Mouse (Mus musculus) ES-E14 (cell line): ENCODE data around the gene Smarcc1.

Experiments used
- HCFC1 ChIP-seq: IDR thresholded peaks from 2 replicates; pipeline ENCODE4 v1.6.1; 2012; ENCODE audit warnings: low read length, inconsistent platforms, borderline replicate concordance; ENCODE audit not compliant: insufficient read depth
- ZC3H11A ChIP-seq: IDR thresholded peaks from 2 replicates; pipeline ENCODE4 v1.6.1; 2012; ENCODE audit warnings: low read depth, mild to moderate bottlenecking, inconsistent platforms, low read length, borderline replicate concordance
- ZNF384 ChIP-seq: IDR thresholded peaks from 2 replicates; pipeline ENCODE4 v1.6.1; 2012; ENCODE audit warnings: low read depth, low read length, inconsistent platforms

DNA sequence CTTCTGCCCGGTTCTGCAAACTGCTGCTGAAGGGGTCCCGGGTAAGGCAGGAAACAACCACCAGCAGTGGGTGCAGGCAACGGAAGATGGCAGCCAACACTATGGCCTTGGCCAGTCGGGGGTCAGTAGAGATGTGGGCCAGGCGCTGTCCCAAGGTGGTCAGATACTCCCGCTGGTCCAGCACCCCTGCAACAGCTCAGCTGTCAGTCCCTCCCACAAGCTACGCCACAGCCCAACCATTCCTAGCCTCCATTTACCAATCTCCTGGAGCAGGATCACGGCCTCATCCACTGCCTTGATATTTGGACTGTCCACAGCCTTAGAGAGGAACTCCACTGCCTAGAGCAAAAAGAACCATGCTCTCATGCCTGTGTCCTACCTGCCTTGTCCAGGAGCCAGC is 31.8 kb upstream of the Smarcc1 start:
- TF ChIP-seq HCFC1 (no peak), ZC3H11A (no peak), ZNF384 (no peak)
